Mouse (Mus musculus) adrenal gland, adult 10 weeks (tissue): Measurements from ENCODE around the gene Tas2r116. TPM values are rescaled to one million over a fixed set of nuclear protein-coding genes. Genes with fewer than 3 reads are reported as not detected.

Source experiments
- polyA plus RNA-seq: library from polyadenylated mRNA; stranded (reverse); fragments of 350-450 nt; fragmentation: Illumina TruSeq; extraction: RNeasy Lipid Tissue Mini Kit (QIAGEN cat#74804); gene quantifications from one replicate; pipeline ENCODE4 v1.2.3, GENCODE M21; 2014; ENCODE audit warnings: low read depth, low replicate concordance

Tas2r116 gene
- polyA plus RNA-seq, result not detected

DNA sequence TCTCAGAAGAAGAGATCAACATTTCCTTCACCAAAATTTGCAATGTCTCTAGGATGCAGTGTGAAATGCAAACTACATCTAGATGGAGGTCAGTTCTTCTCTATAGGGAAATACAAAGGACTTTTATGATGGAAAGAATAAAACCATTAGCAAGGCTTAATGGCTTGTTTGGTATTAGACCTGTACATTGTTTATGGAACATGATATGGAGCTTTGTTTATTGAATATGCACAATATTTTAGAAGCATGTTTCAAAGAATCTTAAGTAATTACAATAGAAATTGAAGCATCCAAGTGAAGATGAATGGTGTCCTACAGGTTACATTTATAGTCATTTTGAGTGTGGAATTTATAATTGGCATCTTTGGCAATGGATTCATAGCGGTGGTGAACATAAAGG lies at the start of gene Tas2r116:
Gene Tas2r116 (plus strand): TSS at position 301 of the 400 bp plus-strand sequence.

DNA sequence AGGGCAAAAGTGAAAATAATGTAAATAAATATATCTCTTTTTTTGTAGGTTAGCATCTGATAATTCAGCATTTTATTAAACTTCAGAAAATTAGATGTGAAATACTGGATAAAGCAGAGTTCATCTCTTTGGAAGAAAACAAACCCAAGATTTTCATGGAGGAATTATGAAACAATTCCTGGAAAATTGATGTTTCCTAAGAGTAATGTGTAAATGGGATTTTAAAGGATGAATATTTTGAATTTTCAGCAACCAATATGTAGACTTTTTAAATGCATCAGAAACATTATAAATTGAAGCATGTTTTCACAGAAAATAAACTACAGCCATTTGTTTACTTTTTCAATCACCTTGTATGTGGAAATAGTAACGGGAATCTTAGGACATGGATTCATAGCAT lies 8.4 kb upstream of the Tas2r116 start, which contains the start of gene Tas2r123:
Gene Tas2r123 (plus strand): TSS at position 301 of the 400 bp plus-strand sequence.

DNA sequence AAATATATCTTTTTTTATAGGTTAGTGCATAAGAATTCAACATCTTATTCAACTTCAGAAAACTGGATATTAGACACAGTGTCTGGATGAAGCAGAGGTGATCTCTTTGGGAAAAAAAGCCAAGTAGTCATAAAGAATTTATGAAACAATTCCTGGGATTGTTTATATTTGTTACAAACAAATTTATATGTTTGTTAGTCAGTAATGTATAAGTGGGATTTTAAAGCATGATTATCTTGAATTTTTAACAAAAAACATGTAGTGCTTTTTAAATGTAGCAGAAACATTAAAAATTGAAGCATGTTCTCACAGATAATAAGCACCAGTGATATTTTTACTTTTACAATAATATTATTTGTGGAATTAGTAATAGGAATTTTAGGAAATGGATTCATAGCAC lies 12.5 kb downstream of the Tas2r116 start, which contains the start of gene Tas2r110:
Gene Tas2r110 (plus strand): TSS at position 301 of the 400 bp plus-strand sequence.

DNA sequence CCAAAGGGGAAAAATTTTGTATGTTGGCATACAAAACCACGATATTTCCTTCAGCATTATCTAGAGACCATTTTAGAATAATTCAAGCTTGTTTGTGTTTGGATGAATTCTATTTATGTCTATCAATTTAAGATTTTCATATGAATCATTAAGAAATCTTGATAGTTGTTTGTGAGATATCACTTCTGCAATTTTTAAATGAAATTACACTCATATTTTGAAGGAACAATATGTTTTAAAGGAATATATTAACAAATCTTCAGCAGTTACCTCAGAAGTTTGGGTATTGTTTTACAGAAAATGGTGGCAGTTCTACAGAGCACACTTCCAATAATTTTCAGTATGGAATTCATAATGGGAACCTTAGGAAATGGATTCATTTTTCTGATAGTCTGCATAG lies 37.5 kb downstream of the Tas2r116 start, which contains the start of gene Tas2r113:
Gene Tas2r113 (plus strand): TSS at position 301 of the 400 bp plus-strand sequence.

Other genes with a start within 250 kb of the Tas2r116 start
- gene A630073D07Rik, start 203.9 kb upstream of the Tas2r116 start, polyA plus RNA-seq, result not detected
- gene Tas2r120, start 198.5 kb upstream of the Tas2r116 start, polyA plus RNA-seq, result not detected
- not detected for gene Tas2r121, start 154.4 kb upstream of the Tas2r116 start, polyA plus RNA-seq
- not detected for gene Tas2r122, start 143.5 kb upstream of the Tas2r116 start, polyA plus RNA-seq
- gene Tas2r115, start 117.4 kb upstream of the Tas2r116 start, polyA plus RNA-seq, result not detected
- gene Tas2r124, start 100.7 kb upstream of the Tas2r116 start, polyA plus RNA-seq, result not detected
- not detected for gene Tas2r102, start 93.3 kb upstream of the Tas2r116 start, polyA plus RNA-seq
- gene Tas2r136, start 77.3 kb upstream of the Tas2r116 start, polyA plus RNA-seq, result not detected
- not detected for gene Tas2r117, start 52.6 kb upstream of the Tas2r116 start, polyA plus RNA-seq
- gene Tas2r123, start 8.3 kb upstream of the Tas2r116 start, polyA plus RNA-seq, result not detected
- gene Tas2r110, start 12.6 kb downstream of the Tas2r116 start, polyA plus RNA-seq, result not detected
- not detected for gene Tas2r113, start 37.6 kb downstream of the Tas2r116 start, polyA plus RNA-seq
- gene Tas2r125, start 54.2 kb downstream of the Tas2r116 start, polyA plus RNA-seq, result not detected
- not detected for gene Tas2r129, start 95.7 kb downstream of the Tas2r116 start, polyA plus RNA-seq
- not detected for gene Tas2r131, start 102.5 kb downstream of the Tas2r116 start, polyA plus RNA-seq
- not detected for gene Tas2r109, start 125.5 kb downstream of the Tas2r116 start, polyA plus RNA-seq
- gene Tas2r103, start 181.7 kb downstream of the Tas2r116 start, polyA plus RNA-seq, result not detected
- not detected for gene Tas2r140, start 200.4 kb downstream of the Tas2r116 start, polyA plus RNA-seq
- gene Smim10l1, start 249.5 kb downstream of the Tas2r116 start, polyA plus RNA-seq, result 546 TPM